Mouse (Mus musculus) neural tube, embryonic 13.5 days (tissue): ENCODE results near the gene Fyn. TPM values are rescaled to one million over a fixed set of nuclear protein-coding genes. Genes with fewer than 3 reads are reported as not detected.

Experiments used
- ATAC-seq: fragments of 200-750 bp; cut with Nextera tagmentation; 2 replicates; pipeline ENCODE4 v1.8.0; 2017; ENCODE audit warnings: low read depth, mild to moderate bottlenecking, moderate TSS enrichment, moderate library complexity
- H3K27ac ChIP-seq: fragments of 300-500 bp; sonication (generic); replicated peaks from 2 replicates; pipeline ENCODE4 v1.5.1; 2015; ENCODE audit warnings: moderate library complexity, mild to moderate bottlenecking, inconsistent platforms
- H3K27me3 ChIP-seq: fragments of 300-500 bp; sonication (generic); 2 replicates; pipeline ENCODE4 v1.6.1; 2015; ENCODE audit warnings: mild to moderate bottlenecking, inconsistent platforms
- H3K36me3 ChIP-seq: fragments of 300-500 bp; sonication (generic); 2 replicates; pipeline ENCODE4 v1.6.1; 2015; ENCODE audit warnings: mild to moderate bottlenecking, inconsistent platforms
- H3K4me1 ChIP-seq: fragments of 300-500 bp; sonication (generic); replicated peaks from 2 replicates; pipeline ENCODE4 v1.6.1; 2015; ENCODE audit warnings: inconsistent platforms
- H3K4me2 ChIP-seq: fragments of 300-500 bp; sonication (generic); 2 replicates; pipeline ENCODE4 v1.6.1; 2015; ENCODE audit warnings: inconsistent platforms, mild to moderate bottlenecking, moderate library complexity
- H3K4me3 ChIP-seq: fragments of 300-500 bp; sonication (generic); 2 replicates; pipeline ENCODE4 v1.5.1; 2015; ENCODE audit warnings: mild to moderate bottlenecking, inconsistent platforms
- H3K9ac ChIP-seq: fragments of 300-500 bp; sonication (generic); 2 replicates; pipeline ENCODE4 v1.6.1; 2015; ENCODE audit warnings: moderate library complexity, mild to moderate bottlenecking, inconsistent platforms
- H3K9me3 ChIP-seq: fragments of 300-500 bp; sonication (generic); 2 replicates; pipeline ENCODE4 v1.6.1; 2016; ENCODE audit warnings: inconsistent platforms
- WGBS: fragments of 180-500 bp; shearing (Covaris S2); methylation state at CpG from one replicate; pipeline ENCODE4 v1.1.7; 2015; 5-methylcytosine and 5-hydroxymethylcytosine counted together
- polyA plus RNA-seq: library from polyadenylated mRNA; unstranded; fragments of >200 nt; fragmentation: Nextera tagmentation; extraction: Ambion mirVana; gene quantifications from 2 replicates; pipeline ENCODE4 v1.2.1, GENCODE M21; 2015

The Fyn gene
- polyA plus RNA-seq, 1 experiment from 2014 or later, result 74.9 TPM

DNA sequence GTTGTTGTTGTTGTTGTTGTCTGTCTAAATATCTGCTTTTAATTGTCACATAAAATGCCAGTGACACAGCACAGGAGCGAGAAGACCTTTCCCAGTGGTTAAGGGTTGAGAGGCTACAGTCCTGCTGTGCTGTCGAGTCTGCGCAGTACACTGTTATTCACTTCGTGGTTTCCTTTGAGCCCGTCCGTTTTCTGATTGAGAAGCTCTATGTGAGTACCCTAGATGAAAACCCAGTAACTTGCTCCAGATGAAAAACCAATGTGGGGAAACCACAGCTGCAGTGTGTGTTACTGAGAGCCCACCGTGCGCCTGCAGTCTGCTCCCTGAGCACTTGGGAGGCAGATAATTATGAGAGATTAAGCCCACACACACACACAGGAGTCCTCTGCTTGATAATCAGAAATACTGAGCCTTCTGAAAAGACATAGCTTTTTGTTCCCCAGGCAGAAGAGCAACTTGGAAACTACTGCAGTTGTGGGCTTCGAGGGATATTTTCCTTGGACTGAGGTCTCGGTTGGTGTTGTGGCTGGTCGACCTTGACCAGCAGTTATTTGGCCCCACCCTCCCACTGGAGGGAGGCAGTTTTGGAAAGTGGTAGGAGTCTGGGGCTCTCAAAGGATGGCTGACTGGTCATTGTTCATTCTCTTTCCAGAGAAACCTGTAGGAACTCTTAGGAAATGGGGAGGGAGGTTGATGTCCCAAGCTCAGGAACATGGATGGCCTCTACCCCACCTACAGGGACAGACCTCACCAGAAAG lies 154.4 kb downstream of the Fyn start:
- H3K27ac ChIP-seq, result peak overlapping the region; percentile 61
- 68% methylated on average over 11 of the region's 11 CpGs for WGBS
- peaks cover 23% of the 10 kb centered on the region for H3K36me3 ChIP-seq
- H3K4me1 ChIP-seq, result peaks cover 86% of the 10 kb centered on the region
- no peak overlapping the region for H3K4me2 ChIP-seq
- ATAC-seq, result no peak
- H3K4me3 ChIP-seq, result no peak overlapping the region
- no peaks in the 10 kb centered on the region for H3K27me3 ChIP-seq
- H3K9me3 ChIP-seq, result no peaks in the 10 kb centered on the region
- 0 out of 2 replicates have a peak overlapping the region, but pooled peaks have one; percentile 9 for H3K9ac ChIP-seq

DNA sequence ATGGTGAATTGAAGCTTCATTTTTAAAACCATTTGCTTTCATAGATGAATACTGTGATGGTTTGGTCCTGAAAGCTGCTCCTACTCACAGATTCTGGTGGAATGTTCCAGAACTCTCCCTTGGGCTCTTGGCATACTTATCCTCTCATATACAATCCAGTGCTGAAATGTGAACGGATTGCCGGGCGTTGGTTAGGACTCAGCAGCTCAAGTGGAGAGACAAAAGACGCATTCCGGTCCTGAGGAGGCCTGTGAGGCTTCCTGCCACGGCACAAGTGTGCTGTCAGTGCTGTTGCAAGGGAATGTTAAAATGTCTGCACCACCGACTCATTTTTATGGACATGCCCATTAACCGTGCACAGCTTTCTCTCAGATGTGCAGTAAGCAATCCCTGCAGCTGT lies 155.7 kb downstream of the Fyn start:
- 0 out of 2 replicates have a peak, but pooled peaks have one; percentile 12 for ATAC-seq
- WGBS, result 41% methylated on average over 8 of the region's 8 CpGs
- Histone ChIP-seq H3K9me3 (no peaks in the 10 kb centered on the region), H3K27me3 (no peaks in the 10 kb centered on the region), H3K4me1 (peaks cover 86% of the 10 kb centered on the region), H3K4me2 (no peak overlapping the region), H3K4me3 (no peak overlapping the region), H3K27ac (peak overlapping the region; percentile 84), H3K9ac (peak overlapping the region; percentile 48), H3K36me3 (peaks cover 28% of the 10 kb centered on the region)

DNA sequence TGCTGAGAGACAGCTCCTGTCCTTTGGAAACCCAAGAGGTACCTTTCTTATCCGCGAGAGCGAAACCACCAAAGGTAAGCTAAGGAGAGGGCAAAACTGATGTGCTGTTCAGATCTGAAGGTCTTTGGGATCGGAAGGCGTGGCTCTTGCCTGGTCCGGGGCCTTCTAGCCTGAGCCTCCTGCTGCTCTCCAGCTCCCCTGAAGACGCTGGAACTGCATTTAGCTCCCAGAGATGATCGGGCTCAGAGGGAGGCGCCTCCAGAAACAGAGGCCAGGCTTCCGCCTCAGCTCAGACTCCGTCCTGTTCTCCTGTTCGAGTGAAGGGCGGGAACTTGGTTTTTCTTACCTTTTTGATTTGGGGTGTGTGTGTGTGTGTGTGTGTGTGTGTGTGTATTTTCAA lies 156.8 kb downstream of the Fyn start:
- no peak overlapping the region for H3K9ac ChIP-seq
- ATAC-seq, result no peak
- no peak overlapping the region for H3K4me2 ChIP-seq
- peaks cover 77% of the 10 kb centered on the region for H3K4me1 ChIP-seq
- H3K27ac ChIP-seq, result peak overlapping the region; percentile 84
- H3K4me3 ChIP-seq, result no peak overlapping the region
- 87% methylated on average over 13 of the region's 13 CpGs for WGBS
- no peaks in the 10 kb centered on the region for H3K9me3 ChIP-seq
- H3K36me3 ChIP-seq, result peaks cover 37% of the 10 kb centered on the region
- H3K27me3 ChIP-seq, result no peaks in the 10 kb centered on the region

DNA sequence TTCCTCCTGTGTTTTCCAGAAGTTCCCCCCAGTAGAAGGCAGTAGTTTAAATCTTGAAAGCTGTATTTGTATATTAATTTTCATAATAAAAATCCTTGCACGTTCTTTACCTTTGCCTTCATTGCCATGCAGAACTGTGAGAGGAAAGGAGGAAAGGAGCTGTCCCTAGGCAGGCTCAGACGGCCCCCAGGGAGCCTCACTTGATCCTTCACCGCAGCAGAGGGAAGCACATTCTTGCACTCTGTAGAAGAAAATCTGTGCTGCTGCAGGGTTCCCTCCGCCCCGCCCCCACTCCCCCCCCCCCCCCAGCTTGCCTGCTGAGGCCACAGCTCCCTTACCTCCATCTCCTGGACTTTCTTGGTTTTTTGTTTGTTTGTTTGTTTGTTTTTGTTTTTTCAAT lies 158.5 kb downstream of the Fyn start:
- no peak overlapping the region for H3K4me3 ChIP-seq
- H3K9me3 ChIP-seq, result no peaks in the 10 kb centered on the region
- 40% methylated on average over 4 of the region's 5 CpGs for WGBS
- no peak overlapping the region for H3K9ac ChIP-seq
- peak overlapping the region; percentile 63 for H3K27ac ChIP-seq
- no peaks in the 10 kb centered on the region for H3K27me3 ChIP-seq
- no peak for ATAC-seq
- no peak overlapping the region for H3K4me2 ChIP-seq
- peaks cover 65% of the 10 kb centered on the region for H3K4me1 ChIP-seq
- peaks cover 43% of the 10 kb centered on the region for H3K36me3 ChIP-seq

DNA sequence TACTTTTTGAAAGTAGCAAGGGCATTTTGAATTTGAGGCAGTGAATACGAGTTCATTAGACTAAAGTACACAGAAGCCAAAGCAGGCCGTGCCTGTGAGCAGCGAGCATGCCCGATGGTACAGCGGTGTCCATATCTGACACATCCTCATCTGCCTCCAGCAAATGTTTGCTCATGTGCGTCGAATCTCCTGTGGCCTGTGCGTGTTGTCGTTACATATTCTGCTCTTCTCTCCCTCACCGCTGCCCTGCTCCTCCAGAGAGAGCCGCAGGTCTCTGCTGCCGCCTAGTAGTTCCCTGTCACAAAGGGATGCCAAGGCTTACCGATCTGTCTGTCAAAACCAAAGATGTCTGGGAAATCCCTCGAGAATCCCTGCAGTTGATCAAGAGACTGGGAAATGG lies 160.5 kb downstream of the Fyn start:
- 63% methylated on average over 14 of the region's 14 CpGs for WGBS
- H3K4me1 ChIP-seq, result peaks cover 64% of the 10 kb centered on the region
- ATAC-seq, result no peak

DNA sequence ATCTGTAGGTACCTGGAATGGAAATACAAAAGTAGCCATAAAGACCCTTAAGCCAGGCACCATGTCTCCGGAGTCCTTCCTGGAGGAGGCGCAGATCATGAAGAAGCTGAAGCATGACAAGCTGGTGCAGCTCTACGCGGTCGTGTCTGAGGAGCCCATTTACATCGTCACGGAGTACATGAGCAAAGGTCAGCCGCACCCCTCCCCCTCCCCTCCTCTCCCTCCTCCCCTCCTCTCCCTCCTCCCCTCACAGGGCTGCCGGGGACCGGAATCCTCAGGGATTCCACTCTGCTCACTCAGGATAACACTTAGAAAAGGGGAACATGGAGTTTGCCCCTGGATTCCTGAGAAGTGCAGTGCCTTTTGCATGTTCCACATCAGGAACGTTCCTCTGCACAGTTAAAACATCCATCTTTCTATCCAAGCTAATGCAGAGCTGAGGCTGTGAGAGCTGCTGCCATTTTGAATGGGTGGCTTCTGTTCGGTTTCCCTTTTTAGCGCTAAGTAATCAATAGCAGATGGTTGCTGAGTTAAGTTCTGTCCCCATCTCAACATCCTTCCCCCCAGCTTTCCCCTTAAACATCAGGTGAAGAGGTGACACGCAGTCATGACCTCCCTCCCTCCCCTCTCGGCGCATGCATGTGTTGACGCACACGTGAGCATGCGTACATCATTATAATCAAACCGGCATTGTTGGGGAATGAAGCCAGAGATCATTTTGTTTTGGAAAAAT lies 163.5 kb downstream of the Fyn start:
- WGBS, result 56% methylated on average over 20 of the region's 20 CpGs
- no peak overlapping the region for H3K4me2 ChIP-seq
- H3K9ac ChIP-seq, result no peak overlapping the region
- no peak for ATAC-seq
- H3K36me3 ChIP-seq, result peaks cover 63% of the 10 kb centered on the region
- no peaks in the 10 kb centered on the region for H3K9me3 ChIP-seq
- H3K4me3 ChIP-seq, result no peak overlapping the region
- H3K4me1 ChIP-seq, result peaks cover 73% of the 10 kb centered on the region
- peak overlapping the region; percentile 62; the same call in 1 of the 2 replicates for H3K27ac ChIP-seq
- no peaks in the 10 kb centered on the region for H3K27me3 ChIP-seq

More for the DNA sequence above, 160.5 kb downstream of the Fyn start:
- H3K4me2 ChIP-seq, result no peak overlapping the region
- peaks cover 57% of the 10 kb centered on the region for H3K36me3 ChIP-seq
- peak overlapping the region; percentile 63 for H3K27ac ChIP-seq
- no peaks in the 10 kb centered on the region for H3K27me3 ChIP-seq
- H3K9ac ChIP-seq, result no peak overlapping the region
- no peaks in the 10 kb centered on the region for H3K9me3 ChIP-seq
- H3K4me3 ChIP-seq, result no peak overlapping the region

DNA sequence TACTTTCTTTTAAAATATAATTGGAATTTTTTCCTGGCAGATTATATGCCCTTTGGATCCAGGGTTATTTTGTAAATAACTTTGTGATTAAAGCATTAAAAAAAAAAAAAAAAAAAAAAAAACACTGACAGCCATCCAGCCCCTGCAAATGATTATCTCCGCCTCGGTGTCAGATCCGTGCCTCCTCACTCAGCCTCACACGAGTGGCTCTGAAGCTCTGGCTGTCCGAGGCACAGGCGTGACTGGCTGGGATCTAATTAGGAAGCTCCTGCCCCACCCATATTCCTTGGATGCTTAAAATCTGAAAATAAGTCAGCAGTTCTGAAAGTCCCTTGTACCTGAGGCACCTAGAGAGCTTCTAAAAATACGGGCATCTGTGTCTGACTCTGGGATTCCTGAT lies 164.2 kb downstream of the Fyn start:
- 69% methylated on average over 7 of the region's 7 CpGs for WGBS

DNA sequence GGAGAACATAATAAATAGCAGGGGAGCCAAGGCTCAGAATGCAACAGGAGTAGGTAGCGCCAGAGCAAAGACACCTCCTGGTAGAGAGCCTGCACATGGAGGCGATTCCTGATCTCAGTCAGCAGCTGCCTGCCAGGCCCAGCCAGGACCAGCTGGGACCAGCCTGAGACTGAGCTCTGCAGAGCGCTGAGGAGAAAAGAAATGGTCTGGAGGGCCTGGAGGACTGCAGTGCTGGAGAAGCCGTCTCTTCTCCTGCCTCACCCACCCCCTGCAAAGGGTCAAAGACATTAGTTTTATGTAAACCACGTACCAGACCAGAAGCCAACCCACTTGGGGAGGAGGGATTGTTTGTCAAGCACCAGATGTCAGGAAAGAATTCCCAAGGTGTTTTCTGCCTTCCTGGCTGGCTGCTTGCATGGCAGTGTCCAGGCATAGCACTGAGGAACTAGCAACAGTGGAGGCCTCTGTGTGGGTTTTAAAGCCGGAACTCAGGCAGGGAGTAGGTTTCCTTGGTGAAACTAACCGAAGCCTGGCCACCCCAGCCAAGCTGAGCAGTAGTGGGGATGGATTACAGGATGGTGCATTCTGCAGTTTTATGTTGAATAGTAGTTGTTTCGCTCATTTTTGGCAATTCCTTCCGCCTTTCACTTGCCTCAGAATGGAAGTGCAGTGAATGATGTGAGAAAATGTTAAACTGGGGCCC lies 165.8 kb downstream of the Fyn start:
- no peak overlapping the region for H3K4me3 ChIP-seq
- H3K4me2 ChIP-seq, result no peak overlapping the region
- peak overlapping the region; percentile 88 for H3K27ac ChIP-seq
- peak; percentile 29; the same call in 1 of the 2 replicates for ATAC-seq
- no peaks in the 10 kb centered on the region for H3K9me3 ChIP-seq
- WGBS, result 46% methylated on average over 9 of the region's 9 CpGs
- peak overlapping the region; percentile 31; the same call in 1 of the 2 replicates for H3K9ac ChIP-seq
- H3K36me3 ChIP-seq, result peaks cover 66% of the 10 kb centered on the region
- peaks cover 65% of the 10 kb centered on the region for H3K4me1 ChIP-seq
- H3K27me3 ChIP-seq, result no peaks in the 10 kb centered on the region

More for the DNA sequence above, 164.2 kb downstream of the Fyn start:
- Histone ChIP-seq H3K36me3 (peaks cover 65% of the 10 kb centered on the region), H3K4me1 (peaks cover 73% of the 10 kb centered on the region), H3K27ac (0 out of 2 replicates have a peak overlapping the region, but pooled peaks have one; percentile 15), H3K9ac (no peak overlapping the region), H3K27me3 (no peaks in the 10 kb centered on the region), H3K4me3 (no peak overlapping the region), H3K9me3 (no peaks in the 10 kb centered on the region), H3K4me2 (no peak overlapping the region)
- ATAC-seq, result no peak

DNA sequence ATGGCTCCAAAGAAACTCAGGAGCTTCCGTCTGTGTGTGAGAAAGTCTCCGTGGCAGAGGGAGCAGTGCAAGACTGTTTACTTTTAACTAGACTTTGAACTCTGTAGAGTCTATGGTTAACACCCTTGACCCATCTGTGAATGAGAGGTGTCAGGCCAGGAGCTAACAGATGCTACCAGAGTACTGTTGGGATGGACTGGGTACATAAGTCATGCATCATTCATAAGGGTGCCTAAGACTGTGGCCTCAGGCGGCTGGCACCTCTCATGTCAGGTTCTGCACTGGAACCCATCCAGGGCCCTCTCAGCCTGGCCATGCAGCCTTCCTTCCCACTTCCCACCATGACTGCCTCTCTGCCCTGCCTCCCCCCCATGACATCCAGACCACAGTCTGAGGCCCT lies 166.7 kb downstream of the Fyn start:
- no peaks in the 10 kb centered on the region for H3K27me3 ChIP-seq
- H3K9ac ChIP-seq, result peak overlapping the region; percentile 41; the same call in 1 of the 2 replicates
- ATAC-seq, result peak; percentile 24; the same call in 1 of the 2 replicates
- peaks cover 58% of the 10 kb centered on the region for H3K36me3 ChIP-seq
- no peak overlapping the region for H3K4me3 ChIP-seq
- WGBS, result 68% methylated on average over 3 of the region's 3 CpGs
- no peaks in the 10 kb centered on the region for H3K9me3 ChIP-seq
- peak overlapping the region; percentile 88 for H3K27ac ChIP-seq
- H3K4me1 ChIP-seq, result peaks cover 74% of the 10 kb centered on the region
- no peak overlapping the region for H3K4me2 ChIP-seq

DNA sequence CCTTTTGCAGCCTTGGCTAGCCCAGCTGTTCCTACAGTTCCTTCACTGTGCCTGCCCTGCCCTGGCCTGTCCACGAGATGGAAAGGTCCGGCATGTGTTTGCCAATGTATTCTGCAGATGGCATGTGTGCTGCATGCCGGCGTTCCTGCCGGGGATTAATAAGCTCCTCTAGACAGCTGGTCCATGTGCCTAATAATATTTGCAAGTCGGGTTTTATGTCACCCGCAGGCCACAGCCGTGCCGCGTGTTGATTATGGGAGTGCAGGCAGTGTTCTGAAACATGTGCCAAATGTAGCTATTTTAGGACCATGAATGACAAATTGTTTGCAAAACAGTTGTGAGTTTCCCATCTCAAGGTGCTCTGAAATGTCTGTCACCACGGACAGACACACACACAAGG lies 167.6 kb downstream of the Fyn start:
- peaks cover 55% of the 10 kb centered on the region for H3K36me3 ChIP-seq
- no peaks in the 10 kb centered on the region for H3K27me3 ChIP-seq
- peak; percentile 30 for ATAC-seq
- 33% methylated on average over 11 of the region's 11 CpGs for WGBS
- H3K9me3 ChIP-seq, result no peaks in the 10 kb centered on the region
- H3K27ac ChIP-seq, result peak overlapping the region; percentile 88
- H3K4me1 ChIP-seq, result peaks cover 81% of the 10 kb centered on the region
- H3K4me2 ChIP-seq, result no peak overlapping the region
- 0 out of 2 replicates have a peak overlapping the region, but pooled peaks have one; percentile 41 for H3K9ac ChIP-seq
- H3K4me3 ChIP-seq, result no peak overlapping the region

DNA sequence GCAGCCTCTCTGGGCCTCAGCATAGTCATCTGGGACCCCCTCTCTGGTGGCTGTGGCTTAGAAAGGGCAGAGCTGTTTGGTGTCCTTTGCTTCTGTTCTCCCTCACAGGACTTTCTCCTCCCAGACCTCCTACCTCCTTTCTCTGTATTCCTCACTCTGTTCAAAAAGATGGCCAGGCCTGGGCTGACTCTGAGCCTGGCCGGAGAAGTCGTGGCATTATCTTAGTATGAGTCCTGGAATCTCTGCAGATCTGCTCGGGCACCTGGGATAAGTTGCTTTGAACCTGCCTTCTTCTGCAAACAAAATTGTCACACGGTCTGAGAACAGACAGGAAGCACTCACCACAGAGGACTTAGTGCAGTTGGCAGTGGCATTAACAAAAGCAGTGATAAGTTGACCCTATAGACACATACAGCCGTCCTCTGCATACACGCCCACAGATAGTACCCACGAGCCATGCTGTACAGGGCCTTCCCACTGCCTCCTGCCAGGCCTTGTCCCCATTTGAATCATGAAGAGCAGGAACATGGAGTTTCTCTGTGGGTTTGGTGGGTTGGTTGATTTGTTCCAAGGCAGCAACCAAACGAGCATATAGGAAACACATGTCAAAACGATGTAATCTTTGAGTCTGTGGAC lies 171.5 kb downstream of the Fyn start:
- no peak overlapping the region for H3K4me3 ChIP-seq
- WGBS, result 56% methylated on average over 9 of the region's 9 CpGs
- peak overlapping the region; percentile 99 for H3K27ac ChIP-seq
- H3K9ac ChIP-seq, result peak overlapping the region; percentile 27
- H3K4me1 ChIP-seq, result peaks cover 83% of the 10 kb centered on the region
- no peaks in the 10 kb centered on the region for H3K27me3 ChIP-seq
- peaks cover 38% of the 10 kb centered on the region for H3K36me3 ChIP-seq
- no peaks in the 10 kb centered on the region for H3K9me3 ChIP-seq
- no peak overlapping the region for H3K4me2 ChIP-seq
- ATAC-seq, result no peak
